Mouse (Mus musculus) left cerebral cortex, postnatal 4 days (tissue): ENCODE results near the gene Dad1. TPM values are rescaled to one million over a fixed set of nuclear protein-coding genes. Genes with fewer than 3 reads are reported as not detected.

Experiments
- DNase-seq: peaks from one replicate; pipeline ENCODE4 v3.0.0-alpha.2; 2022
- intact Hi-C: fragments of 180-260 bp; cut with DNase I; formaldehyde crosslinking; loops from one replicate; pipeline ENCODE4 v1.15.1; 2025
- total RNA-seq, 2 experiments: library from RNA; stranded (reverse); gene quantifications; 2 replicates each; pipeline ENCODE4 v1.2.3; 2021

Gene Dad1
- total RNA-seq, 2 experiments from 2014 or later, result 103 to 114 TPM

DNA sequence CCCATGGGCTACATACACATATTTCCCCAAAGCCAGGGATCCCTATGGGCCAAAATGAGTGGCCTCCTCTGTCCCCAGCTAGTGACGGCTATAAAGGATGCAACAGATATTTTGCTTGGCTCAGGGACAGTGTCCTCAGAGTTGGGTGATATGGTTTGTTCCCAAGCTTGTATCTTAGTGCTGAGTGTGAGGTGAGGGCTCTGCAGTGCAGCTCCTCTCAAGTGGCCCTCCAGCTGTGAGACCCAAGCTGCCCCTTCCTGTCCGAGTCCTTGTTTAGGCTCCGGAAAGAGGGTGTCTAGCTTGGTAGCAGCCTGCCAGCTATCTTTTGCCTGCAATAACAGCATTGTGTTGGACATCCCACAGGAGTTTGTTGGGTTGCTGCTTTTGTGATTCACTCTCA, 64.6 kb downstream of the Dad1 start:
- intact Hi-C loops, result no loop called here
- DNase-seq, result no peak

DNA sequence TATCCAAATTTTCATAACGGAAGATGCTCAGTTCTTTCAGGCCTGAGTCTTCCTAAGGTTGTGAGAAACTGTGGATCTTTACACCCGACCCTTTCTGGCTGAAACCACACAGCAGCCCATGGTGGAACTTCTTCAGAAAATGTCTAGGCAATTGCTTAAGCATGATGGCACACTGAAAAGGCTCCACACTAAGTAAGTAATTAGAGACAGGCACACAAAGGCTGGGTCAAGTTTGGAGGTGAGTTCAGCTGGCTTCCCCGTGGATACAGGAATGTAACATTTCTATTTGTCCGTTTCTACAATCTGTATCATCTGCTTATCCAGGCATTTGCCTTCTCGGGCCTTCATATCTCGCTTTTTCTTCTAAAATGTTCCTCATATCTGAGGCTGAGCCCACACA, 66.7 kb downstream of the Dad1 start:
- DNase-seq, result no peak
- intact Hi-C loops, result no loop called here

Other genes starting within 250 kb of the Dad1 start
- gene Abhd4, start 84 bp upstream of the Dad1 start, total RNA-seq, result 10 to 100 TPM; 37.1 to 38.9 TPM
- not detected for gene Olfr49, start 30.8 kb upstream of the Dad1 start, total RNA-seq
- gene Oxa1l, start 106.7 kb upstream of the Dad1 start, total RNA-seq, result 10 to 100 TPM; 56.8 to 64.1 TPM
- gene Slc7a7, start 163.7 kb upstream of the Dad1 start, total RNA-seq, result 1 to 10 TPM; 2.2 to 3.7 TPM
- gene Mrpl52, start 172.8 kb upstream of the Dad1 start, total RNA-seq, result 100 to 1,000 TPM; 147 to 150 TPM
- gene Mmp14, start 177.5 kb upstream of the Dad1 start, total RNA-seq, result 10 to 100 TPM; 44.0 to 47.9 TPM
- gene Lrp10, start 210.0 kb upstream of the Dad1 start, total RNA-seq, result 10 to 100 TPM; 39.6 to 39.8 TPM
- gene Rem2, start 222.0 kb upstream of the Dad1 start, total RNA-seq, result 10 to 100 TPM; 15.0 to 17.2 TPM